Mouse (Mus musculus): Measurements from ENCODE around the gene Slc25a13. TPM values are rescaled to one million over a fixed set of nuclear protein-coding genes. Genes with fewer than 3 reads are reported as not detected.

Gene Slc25a13
- polyA plus RNA-seq, 1 experiment from 2014 or later, result 35.0 TPM

- no peak overlapping the region for H3K27ac ChIP-seq (replicated peaks)
- H3K4me2 ChIP-seq, result no peak overlapping the region
- H3K27me3 ChIP-seq, result no peaks in the 10 kb centered on the region
- no peak overlapping the region for H3K9ac ChIP-seq
- WGBS (ENCODE audit: insufficient replicate concordance), result 69% methylated on average over 6 of the region's 6 CpGs
- H3K36me3 ChIP-seq (replicated peaks), result no peaks in the 10 kb centered on the region
- ATAC-seq (ENCODE audit: insufficient read depth), result no peak
- no peaks in the 10 kb centered on the region for H3K9me3 ChIP-seq (replicated peaks)
- no peak overlapping the region for H3K4me3 ChIP-seq (replicated peaks)
- no peaks in the 10 kb centered on the region for H3K4me1 ChIP-seq (replicated peaks)
Observed at GRCm38 (mm10) chr6:5991243-5991642, 225.7 kb downstream of the Slc25a13 start.

Data from liver, embryonic 15.5 days (tissue).